Mouse (Mus musculus): ENCODE results near the gene Pde3a. TPM values are rescaled to one million over a fixed set of nuclear protein-coding genes. Genes with fewer than 3 reads are reported as not detected.

Pde3a gene
- polyA plus RNA-seq, 1 experiment: not detected

DNA sequence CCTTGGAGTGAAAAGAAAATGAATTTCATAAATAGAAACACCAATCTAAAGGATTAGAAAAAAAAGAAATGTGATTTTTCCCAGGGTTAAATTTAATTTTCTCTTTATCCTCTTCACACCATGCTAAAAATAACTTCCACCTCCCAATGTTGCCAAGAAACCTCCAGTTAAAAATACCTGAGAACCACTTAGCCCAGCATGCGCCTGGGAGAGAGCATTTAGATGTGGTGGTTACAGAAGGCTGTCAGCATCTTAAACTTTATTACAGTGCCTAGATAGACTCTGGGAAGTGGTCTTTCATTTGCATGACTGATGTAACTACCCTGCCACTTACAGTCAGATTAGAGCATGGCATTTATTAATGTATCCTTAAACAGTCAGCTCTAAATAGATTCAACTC lies 292.1 kb downstream of the Pde3a start:
- no peak for TF ChIP-seq MYOG (IDR thresholded peaks at IDR 0.05; ENCODE audit: control insufficient read depth in 1 of 3, insufficient read depth in 1 of 3, insufficient read length in 2 of 3, low read depth in 2 of 3)
- no peak for TF ChIP-seq SRF (IDR thresholded peaks at IDR 0.05; ENCODE audit: control insufficient read depth, insufficient read length, low read depth)
- no peak for TF ChIP-seq E2F4 (IDR thresholded peaks at IDR 0.05; ENCODE audit: insufficient read depth)
- no peak for TF ChIP-seq TCF3 (IDR thresholded peaks at IDR 0.05; ENCODE audit: insufficient read length, low read depth)
- TF ChIP-seq REST (IDR thresholded peaks at IDR 0.05; ENCODE audit: insufficient read depth, insufficient read length): no peak
- no peak for TF ChIP-seq MAX (IDR thresholded peaks at IDR 0.05; ENCODE audit: low read depth)
- no peak for TF ChIP-seq CEBPB (IDR thresholded peaks at IDR 0.05; ENCODE audit: insufficient read depth, poor library complexity, severe bottlenecking)
- no peak for TF ChIP-seq USF1 (IDR thresholded peaks at IDR 0.05; ENCODE audit: low read depth)
- no peak for TF ChIP-seq MYOD1 (IDR thresholded peaks at IDR 0.05; ENCODE audit: control insufficient read depth in 1 of 3, insufficient read length in 2 of 3, low read depth in 2 of 3)
- TF ChIP-seq POLR2A (IDR thresholded peaks at IDR 0.05; ENCODE audit: insufficient read length, low read depth): no peak
- no peak for TF ChIP-seq POLR2AphosphoS2 (IDR thresholded peaks at IDR 0.05; ENCODE audit: insufficient read length, low read depth)
- TF ChIP-seq TCF12 (IDR thresholded peaks at IDR 0.05; ENCODE audit: insufficient read depth, poor library complexity, severe bottlenecking): no peak
- no peak overlapping the region for H3K4me3 ChIP-seq

DNA sequence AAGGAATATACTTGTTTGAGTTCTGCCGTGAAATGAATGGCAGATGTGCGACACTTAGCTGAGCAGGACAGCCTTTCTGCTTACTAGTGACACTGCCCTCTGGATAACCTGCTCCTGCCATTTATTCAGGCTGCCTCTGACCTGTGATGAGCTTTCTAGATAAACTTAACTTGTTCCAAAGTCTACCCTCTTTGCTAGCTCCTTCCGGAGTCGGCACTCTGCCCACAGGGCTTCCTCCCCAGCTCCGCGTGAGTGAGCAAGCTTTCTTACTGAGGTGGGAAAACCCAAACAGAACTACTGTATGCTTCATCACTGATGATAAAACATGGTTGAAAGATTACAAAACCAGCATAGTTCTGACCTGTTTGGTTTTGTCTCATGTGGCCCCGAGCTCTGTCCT lies 294.3 kb downstream of the Pde3a start:
- H3K27me3 ChIP-seq (ENCODE audit: control insufficient read depth, insufficient read depth, insufficient read length): no peaks in the 10 kb centered on the region
- TF ChIP-seq POLR2A (IDR thresholded peaks at IDR 0.05; ENCODE audit: insufficient read length, low read depth) (no peak), MYOD1 (IDR thresholded peaks at IDR 0.05; ENCODE audit: control insufficient read depth in 1 of 3, insufficient read length in 2 of 3, low read depth in 2 of 3) (no peak), MAX (IDR thresholded peaks at IDR 0.05; ENCODE audit: low read depth) (no peak), TCF12 (IDR thresholded peaks at IDR 0.05; ENCODE audit: insufficient read depth, poor library complexity, severe bottlenecking) (no peak), USF1 (IDR thresholded peaks at IDR 0.05; ENCODE audit: low read depth) (no peak), E2F4 (IDR thresholded peaks at IDR 0.05; ENCODE audit: insufficient read depth) (no peak), MYOG (IDR thresholded peaks at IDR 0.05; ENCODE audit: control insufficient read depth in 1 of 3, insufficient read depth in 1 of 3, insufficient read length in 2 of 3, low read depth in 2 of 3) (no peak), CEBPB (IDR thresholded peaks at IDR 0.05; ENCODE audit: insufficient read depth, poor library complexity, severe bottlenecking) (no peak), REST (IDR thresholded peaks at IDR 0.05; ENCODE audit: insufficient read depth, insufficient read length) (no peak)

More for the DNA sequence above, 292.1 kb downstream of the Pde3a start:
- no peaks in the 10 kb centered on the region for H3K36me3 ChIP-seq (ENCODE audit: control insufficient read depth, insufficient read depth)
- no peak overlapping the region for H3K4me2 ChIP-seq (ENCODE audit: low read depth)
- H3K27me3 ChIP-seq (ENCODE audit: control insufficient read depth, insufficient read depth, insufficient read length): no peaks in the 10 kb centered on the region
- no peaks in the 10 kb centered on the region for H3K79me2 ChIP-seq (ENCODE audit: control insufficient read depth, insufficient read depth)
- no peak overlapping the region for H3ac ChIP-seq (ENCODE audit: control insufficient read depth, insufficient read length)

More for the DNA sequence above, 294.3 kb downstream of the Pde3a start:
- no peak overlapping the region for H3ac ChIP-seq (ENCODE audit: control insufficient read depth, insufficient read length)
- H3K79me2 ChIP-seq (ENCODE audit: control insufficient read depth, insufficient read depth): no peaks in the 10 kb centered on the region
- H3K36me3 ChIP-seq (ENCODE audit: control insufficient read depth, insufficient read depth): no peaks in the 10 kb centered on the region
- H3K4me3 ChIP-seq: no peak overlapping the region
- H3K4me2 ChIP-seq (ENCODE audit: low read depth): no peak overlapping the region

Measured in myocyte (in vitro differentiated cells).